Mouse (Mus musculus) embryo, embryonic 10.5 days (tissue): ENCODE data around the gene Eif5.
A peak's percentile ranks its signal among the peaks of the same experiment; 100 is the strongest.

Experiments
- DNase-seq: peaks from one replicate; pipeline ENCODE4 v3.0.0-alpha.2; 2015; ENCODE audit warnings: low spot score

Gene Eif5

GRCm38 (mm10) chr12:111565363-111565762, 27.5 kb downstream of the Eif5 start:
- DNase-seq = no peak

- DNase-seq = no peak
Observed at GRCm38 (mm10) chr12:111568836-111569235, 31.0 kb downstream of the Eif5 start.

- DNase-seq = no peak
Observed at GRCm38 (mm10) chr12:111572406-111572805, 34.6 kb downstream of the Eif5 start.

GRCm38 (mm10) chr12:111573315-111573714, 35.5 kb downstream of the Eif5 start:
- DNase-seq = no peak

- peak; percentile 98 for DNase-seq
Observed at GRCm38 (mm10) chr12:111574074-111574886, 36.5 kb downstream of the Eif5 start, which contains the start of gene Mark3. Mark3 (plus strand) TSS chr12:111574523.

GRCm38 (mm10) chr12:111574887-111575838, 37.3 kb downstream of the Eif5 start:
- DNase-seq = peak; percentile 60

- no peak for DNase-seq
Observed at GRCm38 (mm10) chr12:111583058-111583457, 45.2 kb downstream of the Eif5 start.

- DNase-seq = no peak
Observed at GRCm38 (mm10) chr12:111584401-111584800, 46.6 kb downstream of the Eif5 start.

GRCm38 (mm10) chr12:111587252-111587651, 49.4 kb downstream of the Eif5 start:
- DNase-seq = no peak

- DNase-seq = no peak
Observed at GRCm38 (mm10) chr12:111592407-111593021, 54.7 kb downstream of the Eif5 start.

- DNase-seq = no peak
Observed at GRCm38 (mm10) chr12:111593775-111594174, 56.0 kb downstream of the Eif5 start.
